10 mouse cellular contexts compared by ENCODE assay signal in the genomic region with DNA sequence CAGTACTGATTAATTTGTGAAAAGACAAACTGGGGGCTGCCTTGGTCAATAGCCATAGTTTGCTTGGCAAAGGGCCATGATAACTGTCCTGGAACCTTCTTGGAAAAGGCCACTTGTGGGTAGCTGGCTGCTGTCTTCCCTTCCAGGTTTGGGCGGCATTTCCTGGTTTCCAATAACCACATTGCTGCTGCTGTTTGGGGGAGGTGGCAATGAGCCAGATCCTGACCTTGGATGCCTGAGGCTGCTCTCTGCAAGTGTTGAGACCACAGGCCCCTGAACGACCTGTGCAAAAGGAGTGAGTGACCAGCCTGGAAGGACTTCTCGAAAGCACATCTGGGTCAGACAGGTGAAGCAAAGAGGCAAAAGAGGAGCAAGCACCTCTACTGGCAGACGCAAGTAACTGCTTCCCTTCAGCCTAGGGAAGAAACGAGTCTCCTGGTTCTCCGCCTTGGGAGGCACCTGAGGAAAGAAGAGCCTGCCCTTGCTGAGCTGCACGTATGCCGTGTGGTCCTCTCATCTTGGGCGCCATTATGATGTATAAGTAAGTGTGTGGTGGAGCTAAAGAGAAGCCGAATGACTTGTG.
A peak's percentile ranks its signal among the peaks of the same experiment; 100 is the strongest.
DNase-seq lines count a peak whose midpoint lies in the region; ATAC-seq and TF ChIP-seq lines count a peak whose summit lies in the region.
"Had no signal": no experiment of that assay in that cellular context is flagged by ENCODE, and none has a peak within 500 bp of the region (broad histone marks: within the 10 kb centered on the region; RNA-seq: fewer than 3 reads in every experiment).

No protein-coding gene starts in this region.

- TF ChIP-seq CTCF in lung, embryonic 14.5 days (IDR thresholded peaks at IDR 0.05; ENCODE audit: low read depth) = peak; percentile 53

- 49% methylated on average over 10 of the region's 10 CpGs for WGBS in heart, embryonic 12.5 days
- WGBS in lung, embryonic 14.5 days = 43% methylated on average over 10 of the region's 10 CpGs
- 54% methylated on average over 10 of the region's 10 CpGs for WGBS in intestine, embryonic 16.5 days

- intact Hi-C loops in heart, postnatal 36 days (cut with DNase I) = loop anchor here (5.0 to 10.0 kb wide), 2 partner anchors 34 to 397 kb away; partner anchors contain the start of gene Twistnb

- 0 out of 2 replicates have a peak overlapping the region, but pooled peaks have one; percentile 5 for H3K4me2 ChIP-seq in heart, embryonic 12.5 days
- no peak overlapping the region for H3K4me2 ChIP-seq in lung, embryonic 14.5 days
- H3K4me2 ChIP-seq in intestine, embryonic 16.5 days (ENCODE audit: low read depth, low read length) = no peak overlapping the region

- ATAC-seq in heart, embryonic 12.5 days (ENCODE audit: insufficient number of reproducible peaks, low FRiP score) = no peak
- ATAC-seq in lung, embryonic 14.5 days (ENCODE audit: insufficient read depth) = peak; percentile 18; the same call in 1 of the 2 replicates
- 0 out of 2 replicates have a peak, but pooled peaks have one; percentile 3 for ATAC-seq in intestine, embryonic 16.5 days

- H3K9ac ChIP-seq in heart, embryonic 12.5 days = no peak overlapping the region
- no peak overlapping the region for H3K9ac ChIP-seq in lung, embryonic 14.5 days
- H3K9ac ChIP-seq in intestine, embryonic 16.5 days (ENCODE audit: low read depth, low read length) = no peak overlapping the region
- H3K9ac ChIP-seq: limb, embryonic 13.5 days; stomach, embryonic 15.5 days had no signal

- peaks cover 6% of the 10 kb centered on the region for H3K27me3 ChIP-seq in heart, embryonic 12.5 days (replicated peaks)
- H3K27me3 ChIP-seq in lung, embryonic 14.5 days (ENCODE audit: insufficient read depth, low read length) = no peaks in the 10 kb centered on the region
- no peaks in the 10 kb centered on the region for H3K27me3 ChIP-seq in intestine, embryonic 16.5 days (replicated peaks; ENCODE audit: control insufficient read depth, insufficient read depth, low read length)
- H3K27me3 ChIP-seq: stomach, embryonic 15.5 days had no signal

- no peak overlapping the region for H3K4me3 ChIP-seq in heart, embryonic 12.5 days
- no peak overlapping the region for H3K4me3 ChIP-seq in lung, embryonic 14.5 days (ENCODE audit: low read depth, low read length)
- no peak overlapping the region for H3K4me3 ChIP-seq in intestine, embryonic 16.5 days (ENCODE audit: low read length)
- H3K4me3 ChIP-seq: stomach, embryonic 15.5 days had no signal

- H3K4me1 ChIP-seq in heart, embryonic 12.5 days (replicated peaks) = peaks cover 21% of the 10 kb centered on the region
- H3K4me1 ChIP-seq in lung, embryonic 14.5 days (ENCODE audit: insufficient read depth) = no peaks in the 10 kb centered on the region
- peaks cover 9% of the 10 kb centered on the region for H3K4me1 ChIP-seq in intestine, embryonic 16.5 days (ENCODE audit: control insufficient read depth, insufficient read depth, low read length)

- no peaks in the 10 kb centered on the region for H3K9me3 ChIP-seq in heart, embryonic 12.5 days (replicated peaks)
- H3K9me3 ChIP-seq in lung, embryonic 14.5 days (ENCODE audit: low read depth, low read length) = no peaks in the 10 kb centered on the region
- H3K9me3 ChIP-seq in intestine, embryonic 16.5 days (ENCODE audit: control insufficient read depth, low read length) = no peaks in the 10 kb centered on the region
- H3K9me3 ChIP-seq: limb, embryonic 13.5 days; stomach, embryonic 15.5 days had no signal

- DNase-seq in heart, postnatal 36 days = no peak
- DNase-seq in lung, embryonic 14.5 days = peak; percentile 55
- DNase-seq in lung, postnatal 36 days = no peak
- peak; percentile 71 for DNase-seq in ES-CJ7 (ENCODE audit: low read depth, low spot score)
- DNase-seq in thymus, postnatal 25 days = no peak
- no peak for DNase-seq in adrenal gland, adult 18-20 months (ENCODE audit: low spot score in 2 of 2)

- no peak overlapping the region for H3K27ac ChIP-seq in heart, embryonic 12.5 days (ENCODE audit: poor library complexity, severe bottlenecking)
- H3K27ac ChIP-seq in lung, embryonic 14.5 days (ENCODE audit: low read depth) = no peak overlapping the region
- no peak overlapping the region for H3K27ac ChIP-seq in intestine, embryonic 16.5 days (ENCODE audit: low read length)
- H3K27ac ChIP-seq: limb, embryonic 13.5 days; stomach, embryonic 15.5 days had no signal

- H3K36me3 ChIP-seq in heart, embryonic 12.5 days = no peaks in the 10 kb centered on the region
- no peaks in the 10 kb centered on the region for H3K36me3 ChIP-seq in lung, embryonic 14.5 days (ENCODE audit: insufficient read depth)
- H3K36me3 ChIP-seq in intestine, embryonic 16.5 days (ENCODE audit: control insufficient read depth, insufficient read depth, low read length) = no peaks in the 10 kb centered on the region
- H3K36me3 ChIP-seq: limb, embryonic 13.5 days; stomach, embryonic 15.5 days had no signal

Comparison
In these comparisons a context has a peak if more than half of its experiments do, and no peak if none do; other contexts are left out.
1. DNase-seq: peak in lung, embryonic 14.5 days (single experiment) and ES-CJ7 (single experiment); none in heart, postnatal 36 days (0 of 2), lung, postnatal 36 days (single experiment), thymus, postnatal 25 days (single experiment) and adrenal gland, adult 18-20 months (0 of 2).